Mouse (Mus musculus): ENCODE measurements around the gene Hmga2.
A peak's percentile ranks its signal among the peaks of the same experiment; 100 is the strongest.

Gene Hmga2

DNA sequence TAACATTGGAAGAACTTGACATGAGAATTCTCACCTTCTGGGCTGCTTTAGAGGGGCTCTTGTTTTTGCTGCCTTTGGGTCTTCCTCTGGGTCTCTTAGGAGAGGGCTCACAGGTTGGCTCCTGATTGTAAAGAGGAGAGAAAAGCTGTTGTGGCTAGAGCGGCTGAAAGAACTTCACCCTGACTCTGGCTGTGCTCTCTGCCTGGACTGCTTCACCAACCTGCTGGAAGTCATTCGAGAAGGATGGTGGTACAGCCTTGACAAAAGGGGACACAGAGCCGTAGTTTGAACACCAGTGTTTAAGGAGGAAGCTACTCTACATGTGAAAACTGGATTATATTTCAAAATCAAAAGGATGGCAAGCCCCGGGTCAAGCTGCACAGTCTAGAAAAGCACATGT lies 3.1 kb downstream of the Hmga2 start:
- DNase-seq (ENCODE audit: low read depth): no peak

DNA sequence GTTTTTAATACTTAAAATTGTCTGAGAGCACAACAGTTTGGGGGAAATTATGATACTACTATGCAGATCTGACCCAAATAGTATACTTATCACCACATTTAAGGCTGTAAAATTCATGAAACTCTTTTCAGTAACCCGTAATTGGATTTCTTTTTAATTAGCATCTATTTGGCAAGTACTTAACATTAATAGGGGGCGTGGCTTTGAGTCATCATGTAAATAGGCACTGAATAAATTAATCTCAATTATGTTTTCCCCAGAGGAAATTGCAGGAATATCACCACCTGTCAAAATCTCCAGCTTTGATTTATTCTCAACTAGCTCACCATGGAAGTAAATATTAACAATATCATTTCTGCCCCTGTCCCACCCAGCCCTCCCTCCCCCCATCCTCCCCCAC lies 3.7 kb downstream of the Hmga2 start:
- DNase-seq (ENCODE audit: low read depth): no peak

DNA sequence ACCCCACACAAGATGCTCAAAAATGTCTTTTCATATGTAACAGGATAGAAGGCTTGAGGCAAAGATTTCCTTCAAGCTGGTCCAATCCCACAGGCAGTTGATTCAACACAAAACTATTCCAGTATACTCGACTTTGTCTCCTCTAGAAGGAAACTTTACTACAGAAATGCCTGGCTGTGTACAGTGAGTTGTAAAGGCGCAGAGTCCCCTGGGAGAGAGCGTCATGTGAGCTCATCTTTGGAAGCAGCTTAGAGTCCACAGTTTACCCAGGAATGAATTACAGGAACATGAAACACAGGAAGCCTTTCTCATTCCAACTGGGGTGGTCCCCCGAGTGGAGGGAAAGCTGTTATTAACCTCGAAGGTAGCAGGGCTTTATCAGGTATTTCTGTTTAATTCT lies 11.1 kb downstream of the Hmga2 start:
- DNase-seq (ENCODE audit: low read depth): no peak

DNA sequence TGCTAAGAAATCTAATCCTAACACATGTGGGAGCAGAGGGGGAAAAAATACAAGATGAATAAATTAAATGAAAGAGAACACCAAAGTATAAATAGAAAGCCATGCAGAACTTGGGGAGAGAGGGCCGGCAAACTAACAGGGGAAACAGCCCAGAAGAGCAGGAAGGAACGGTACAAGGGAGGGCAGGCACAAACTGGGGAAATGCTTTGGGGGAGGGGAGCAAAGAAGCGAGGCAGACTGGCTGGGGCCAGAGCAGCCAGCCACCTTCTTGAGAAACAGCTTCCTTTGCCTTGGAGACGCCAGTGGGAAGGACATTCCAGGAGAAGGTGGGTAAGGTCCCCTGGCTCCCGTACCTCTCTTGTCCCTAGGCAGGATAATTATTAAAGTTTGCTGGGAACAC lies 14.5 kb downstream of the Hmga2 start:
- peak; percentile 60 for DNase-seq (ENCODE audit: low read depth)

DNA sequence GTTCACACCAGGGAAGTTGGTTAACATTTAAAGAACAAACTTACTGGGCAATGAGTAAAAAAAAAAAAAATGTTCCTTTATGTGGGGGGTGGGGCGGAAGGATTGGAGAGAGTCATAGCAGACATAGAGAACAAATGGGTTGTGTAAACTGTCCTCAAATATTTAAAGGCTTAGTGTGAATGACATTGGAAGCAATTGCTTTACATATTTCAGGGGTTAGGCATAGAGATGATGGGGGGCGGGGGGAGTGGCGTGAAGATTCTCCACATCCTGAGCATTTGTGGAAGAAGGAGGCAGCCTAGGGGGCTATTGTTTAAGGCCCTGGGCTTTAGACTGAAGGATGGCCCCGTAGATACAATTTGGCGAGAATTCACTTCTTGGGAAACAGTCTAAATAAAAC lies 15.0 kb downstream of the Hmga2 start:
- no peak for DNase-seq (ENCODE audit: low read depth)

DNA sequence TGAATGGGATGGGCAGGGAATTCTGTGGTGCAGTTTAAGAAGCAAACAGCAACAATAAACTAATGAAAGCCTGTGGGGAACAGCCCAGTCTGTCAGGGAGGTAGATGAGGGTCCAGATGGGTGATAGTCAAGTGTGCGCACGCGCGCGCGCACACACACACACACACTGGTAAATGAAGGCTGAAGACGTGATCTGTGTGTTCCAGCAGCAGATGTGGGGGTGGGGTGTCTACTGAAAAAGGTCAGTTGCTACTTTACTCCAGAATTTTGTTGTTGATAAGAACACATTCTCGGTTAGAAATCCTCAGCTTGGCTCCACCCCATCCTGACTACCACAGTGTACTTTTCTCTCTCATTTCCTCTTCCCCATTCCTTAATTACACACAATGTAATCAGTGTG lies 17.4 kb downstream of the Hmga2 start:
- peak; percentile 38 for DNase-seq (ENCODE audit: low read depth)

DNA sequence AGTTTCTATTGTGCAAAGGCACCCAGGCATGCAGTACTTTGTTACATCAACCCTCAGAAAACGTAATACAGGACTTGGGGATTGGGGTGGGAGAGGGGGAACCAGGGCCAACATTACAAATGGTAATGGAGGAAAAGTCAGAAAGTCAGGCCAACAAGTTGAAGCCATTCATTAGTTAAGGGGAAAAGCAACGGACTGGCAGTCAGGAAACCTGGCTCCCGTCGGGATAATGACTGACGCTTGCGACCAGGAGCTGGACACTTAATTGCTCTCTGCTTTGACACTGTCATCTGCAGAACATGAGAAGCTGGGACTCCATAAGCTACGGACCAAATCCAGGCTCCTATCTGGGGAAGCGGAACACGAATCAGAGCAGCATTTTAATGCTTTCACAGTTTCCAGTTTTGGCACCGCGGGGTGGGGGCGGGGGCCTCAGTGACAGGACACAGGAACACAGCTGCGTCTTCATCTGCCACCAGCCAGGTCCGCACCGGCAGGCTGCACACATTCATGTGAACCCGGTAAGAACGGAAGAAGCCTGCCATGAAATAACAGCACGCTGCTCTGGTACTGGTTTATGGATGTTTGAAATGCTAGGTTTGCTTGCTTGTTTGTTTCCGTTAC lies 26.5 kb downstream of the Hmga2 start:
- no peak for DNase-seq (ENCODE audit: low read depth)

DNA sequence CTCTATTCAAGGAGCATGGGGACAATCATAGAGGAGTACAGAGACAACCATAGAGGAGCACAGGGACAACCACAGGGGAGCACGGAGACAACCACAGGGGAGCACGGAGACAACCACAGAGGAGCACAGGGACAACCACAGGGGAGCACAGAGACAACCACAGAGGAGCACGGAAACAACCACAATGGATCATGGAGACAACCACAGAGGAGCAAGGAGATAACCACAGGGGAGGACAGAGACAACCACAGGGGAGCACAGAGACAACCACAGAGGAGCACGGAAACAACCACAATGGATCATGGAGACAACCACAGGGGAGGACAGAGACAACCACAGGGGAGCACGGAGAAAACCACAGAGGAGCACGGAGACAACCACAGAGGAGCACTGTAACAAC lies 29.5 kb downstream of the Hmga2 start:
- peak; percentile 83 for DNase-seq (ENCODE audit: low read depth)

DNA sequence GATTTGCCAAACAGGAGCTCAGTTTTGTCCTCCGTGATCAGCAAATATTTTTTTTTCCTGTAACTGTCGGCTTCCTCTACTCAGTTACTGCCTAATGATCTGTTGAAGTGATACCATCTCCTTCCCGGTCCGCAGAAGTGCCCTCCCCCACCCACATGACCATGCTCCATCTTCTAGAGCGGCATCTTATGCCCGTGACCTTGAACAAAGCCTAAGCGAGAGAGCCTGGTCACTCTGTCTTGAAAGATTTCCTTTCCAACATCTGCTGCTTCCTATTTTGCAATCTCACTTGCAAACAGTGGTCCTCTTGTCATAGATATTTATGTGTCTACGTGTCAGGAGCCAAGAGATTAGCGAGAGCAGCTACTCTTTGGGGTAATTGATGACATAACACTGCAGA lies 30.1 kb downstream of the Hmga2 start:
- DNase-seq (ENCODE audit: low read depth): peak; percentile 98

DNA sequence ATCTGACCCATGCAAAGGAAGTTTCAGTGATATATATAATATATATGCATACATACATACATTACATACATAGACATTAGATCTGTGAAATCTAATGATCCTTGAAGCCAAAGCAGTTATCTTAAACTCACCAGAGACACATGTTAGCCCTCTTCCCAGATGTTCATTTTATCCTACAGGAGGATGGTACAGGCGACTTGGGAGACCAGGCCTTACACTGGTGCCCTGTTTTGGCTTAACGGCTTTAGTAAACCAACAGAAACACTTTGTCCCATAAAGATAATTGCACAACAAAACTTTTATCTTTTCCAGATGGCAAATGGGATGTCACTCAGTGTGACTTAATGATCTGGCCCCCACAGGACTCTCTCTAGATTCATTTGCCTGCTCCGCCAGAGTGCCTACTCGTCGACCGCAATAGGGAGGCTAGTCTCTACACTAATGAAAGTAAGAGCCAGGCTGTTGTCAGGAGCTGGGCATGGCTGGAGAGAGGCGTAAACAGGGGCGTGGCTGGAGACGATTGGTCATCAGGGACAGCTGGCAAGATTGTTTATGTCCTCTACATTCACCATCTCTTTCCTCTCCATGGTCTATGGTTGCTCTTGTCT lies 31.7 kb downstream of the Hmga2 start:
- no peak for DNase-seq (ENCODE audit: low read depth)

DNA sequence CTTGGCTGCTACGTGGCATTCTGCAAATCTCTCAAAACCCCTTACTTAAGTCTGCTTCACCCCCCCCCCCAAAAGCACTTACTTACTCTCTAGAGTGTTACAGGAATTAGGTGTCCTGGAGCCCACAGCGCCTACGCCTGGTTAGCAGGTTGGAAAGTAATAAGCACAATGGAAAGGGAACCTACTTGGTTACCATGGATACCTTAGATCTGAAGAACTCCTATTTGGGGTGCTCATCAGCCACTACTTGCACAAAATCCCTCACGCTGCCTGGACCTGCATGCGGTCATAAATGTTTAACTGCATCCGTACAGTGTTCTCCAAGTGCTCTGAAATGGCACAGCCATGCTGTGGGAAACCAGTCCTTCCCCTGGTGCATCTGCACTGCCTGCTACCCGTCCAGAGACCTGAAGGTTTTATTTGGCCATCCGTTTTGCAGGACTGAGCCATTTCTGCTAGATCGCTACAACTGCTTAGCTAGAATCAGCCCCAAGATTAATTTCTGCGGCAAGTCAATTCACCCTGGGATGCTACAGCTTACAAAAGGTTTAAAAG lies 32.4 kb downstream of the Hmga2 start:
- no peak for DNase-seq (ENCODE audit: low read depth)

DNA sequence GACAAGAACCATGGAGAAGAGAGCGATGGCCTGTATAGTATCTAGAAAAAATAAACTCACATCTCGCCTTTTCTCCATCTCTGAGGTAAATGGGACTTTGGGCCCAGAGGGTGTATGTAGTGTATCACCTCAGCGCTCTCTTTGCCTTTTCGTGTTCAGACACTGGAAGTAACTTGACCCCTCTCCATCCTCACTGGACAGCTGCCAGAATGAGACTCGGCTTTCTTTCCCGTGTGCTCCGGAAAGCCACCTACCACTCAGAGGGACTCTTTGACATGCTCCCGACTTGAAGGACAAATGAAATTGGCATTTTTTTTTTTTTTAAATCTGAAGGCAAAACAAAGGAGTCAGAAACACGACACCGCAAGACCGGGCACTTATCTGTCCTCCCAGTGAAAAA lies 35.0 kb downstream of the Hmga2 start:
- DNase-seq (ENCODE audit: low read depth): no peak

DNA sequence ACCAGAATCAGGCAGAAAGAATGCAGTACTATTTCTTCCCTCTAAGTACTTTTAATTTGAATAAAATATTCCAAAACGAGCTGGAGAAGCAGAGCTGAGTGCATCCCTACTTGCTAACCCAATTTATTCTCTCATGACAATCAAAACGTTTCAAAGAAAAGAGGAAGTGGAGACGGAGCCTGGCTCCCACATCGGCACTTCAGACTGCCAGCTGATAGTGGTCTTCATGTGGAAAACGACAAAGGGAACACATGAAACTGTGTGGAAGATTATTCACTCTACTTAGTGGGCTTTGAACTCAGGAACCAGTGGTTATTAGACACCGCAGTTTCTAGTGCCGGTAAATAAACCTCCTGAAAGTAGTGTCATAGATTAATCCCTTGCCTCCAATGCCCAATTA lies 41.8 kb downstream of the Hmga2 start:
- peak; percentile 50 for DNase-seq (ENCODE audit: low read depth)

DNA sequence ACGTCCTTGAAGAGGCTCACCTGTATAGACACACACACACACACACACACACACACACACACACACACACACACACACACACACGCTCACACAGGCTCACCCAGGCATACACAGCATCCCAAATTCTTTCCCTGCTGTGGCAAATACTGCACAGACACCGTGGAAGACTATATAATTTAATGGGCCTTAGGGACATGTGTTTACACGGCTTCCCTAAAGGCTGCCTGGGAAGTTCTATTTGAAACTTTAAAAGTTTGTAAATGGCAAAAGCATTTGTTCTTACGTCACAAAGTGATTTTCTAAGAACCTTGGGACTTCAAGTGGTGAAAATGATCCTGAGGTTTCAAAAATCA lies 42.8 kb downstream of the Hmga2 start:
- no peak for DNase-seq (ENCODE audit: low read depth)

DNA sequence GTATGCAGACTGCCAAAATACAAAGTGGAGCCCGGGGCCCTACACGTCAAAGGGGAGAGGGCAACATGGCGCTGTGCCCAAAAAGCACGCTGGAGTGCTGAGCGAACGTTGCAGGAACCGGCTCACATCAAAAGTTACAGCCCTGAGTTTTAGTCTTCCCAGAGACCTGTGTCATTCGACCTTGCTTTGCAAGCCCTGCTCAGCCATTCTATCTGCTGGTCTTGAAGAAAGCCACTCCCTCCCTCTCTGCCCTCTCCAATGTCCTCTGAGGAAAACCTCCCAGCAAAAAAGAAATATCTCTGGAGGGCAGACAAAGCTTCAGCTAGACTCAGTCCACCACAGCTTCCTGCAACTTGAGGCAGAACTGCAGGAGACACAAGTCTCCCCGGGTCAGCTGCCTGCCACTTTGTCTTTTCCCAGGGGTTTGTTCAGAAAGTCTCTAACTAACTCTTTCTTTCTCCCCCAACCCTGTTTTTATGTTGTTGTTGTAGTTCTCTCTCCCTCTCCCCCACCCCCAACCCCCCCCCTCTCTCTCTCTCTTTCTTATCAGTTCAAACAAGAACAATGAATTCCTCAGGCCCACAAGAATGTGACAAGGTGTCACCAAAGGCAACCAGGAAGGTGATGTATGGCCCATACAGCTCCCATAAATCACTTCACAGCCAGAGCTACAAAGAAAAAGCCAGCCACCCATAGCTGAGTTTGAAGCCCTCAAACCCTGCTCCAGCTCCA lies 43.4 kb downstream of the Hmga2 start:
- peak; percentile 82 for DNase-seq (ENCODE audit: low read depth)

DNA sequence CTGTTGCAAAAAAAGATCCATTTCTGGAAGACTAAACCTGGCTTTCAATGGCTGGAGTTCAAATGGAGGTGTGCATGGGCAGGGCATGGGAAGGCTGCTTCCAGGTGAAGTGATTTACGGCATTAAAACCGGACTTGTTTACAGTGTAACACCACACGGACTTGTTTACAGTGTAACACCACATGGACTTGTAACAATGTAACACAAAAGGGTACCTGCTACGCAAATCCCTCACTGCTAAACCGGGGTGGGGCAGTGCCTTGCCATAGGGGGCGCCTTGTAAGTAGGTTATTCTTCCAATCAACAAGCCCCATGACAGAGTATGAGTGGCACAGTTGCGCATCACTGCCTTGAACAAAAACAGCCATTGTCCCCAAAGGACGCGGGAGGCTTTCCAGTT lies 44.2 kb downstream of the Hmga2 start:
- no peak for DNase-seq (ENCODE audit: low read depth)

DNA sequence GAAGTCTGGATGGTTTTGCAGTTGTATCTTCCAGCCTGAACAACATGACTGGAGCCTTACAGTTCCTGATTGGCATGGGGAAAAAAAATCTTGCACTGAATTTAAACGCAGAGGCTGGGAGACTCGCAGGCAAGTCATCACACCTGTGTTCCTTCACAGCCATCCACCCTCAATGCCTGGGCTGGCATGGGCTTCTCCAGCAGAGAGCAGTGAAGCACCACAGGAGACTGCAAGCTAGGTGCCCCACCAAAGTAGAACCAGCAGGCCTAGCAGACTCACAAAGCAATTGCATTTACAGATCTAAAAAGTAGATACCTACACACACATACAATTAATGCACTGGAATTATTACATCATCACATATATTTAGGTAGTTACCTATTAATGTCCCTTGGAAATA lies 44.8 kb downstream of the Hmga2 start:
- peak; percentile 32 for DNase-seq (ENCODE audit: low read depth)

DNA sequence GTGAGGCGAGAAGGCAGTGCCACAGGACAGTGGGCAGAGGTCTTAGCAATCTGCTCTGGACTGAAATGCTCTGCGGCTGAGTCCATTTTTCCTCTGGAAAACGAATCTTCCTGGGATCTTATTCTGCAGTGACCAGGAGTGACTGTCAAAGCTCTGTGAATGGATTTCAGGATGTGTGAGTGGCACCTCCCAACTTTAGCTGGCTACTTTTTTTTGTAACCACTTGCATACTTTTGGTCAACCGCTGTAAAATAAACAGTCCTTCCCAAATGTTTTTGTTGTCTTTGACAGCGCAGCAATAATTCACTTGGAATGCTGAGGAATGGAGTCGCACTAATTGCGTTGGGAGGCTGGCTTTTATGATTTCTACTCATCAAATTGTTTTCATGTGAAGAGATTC lies 45.8 kb downstream of the Hmga2 start:
- no peak for DNase-seq (ENCODE audit: low read depth)

DNA sequence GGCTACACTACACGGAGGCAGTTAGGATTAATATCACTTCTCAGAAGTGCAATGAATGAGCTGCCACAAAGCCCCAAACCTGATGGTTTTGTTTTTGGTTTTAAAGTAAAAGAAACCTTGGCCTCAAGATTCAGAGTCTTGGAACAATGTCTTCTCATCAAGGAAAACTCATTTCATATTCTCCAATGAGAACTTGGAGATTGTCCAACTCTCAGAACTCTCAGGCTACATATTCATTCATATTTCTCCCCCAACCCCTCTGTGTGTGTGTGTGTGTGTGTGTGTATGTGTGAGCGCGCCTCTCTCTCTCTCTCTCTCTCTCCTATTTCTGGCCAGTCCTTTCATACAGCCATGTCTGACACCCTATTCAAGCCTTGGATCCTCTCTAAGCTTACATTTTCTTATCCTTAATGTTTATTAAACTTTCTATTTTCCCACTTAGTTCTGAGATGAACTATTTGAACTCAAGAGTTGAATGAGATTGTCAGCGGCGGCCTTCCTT lies 46.5 kb downstream of the Hmga2 start:
- DNase-seq (ENCODE audit: low read depth): no peak

DNA sequence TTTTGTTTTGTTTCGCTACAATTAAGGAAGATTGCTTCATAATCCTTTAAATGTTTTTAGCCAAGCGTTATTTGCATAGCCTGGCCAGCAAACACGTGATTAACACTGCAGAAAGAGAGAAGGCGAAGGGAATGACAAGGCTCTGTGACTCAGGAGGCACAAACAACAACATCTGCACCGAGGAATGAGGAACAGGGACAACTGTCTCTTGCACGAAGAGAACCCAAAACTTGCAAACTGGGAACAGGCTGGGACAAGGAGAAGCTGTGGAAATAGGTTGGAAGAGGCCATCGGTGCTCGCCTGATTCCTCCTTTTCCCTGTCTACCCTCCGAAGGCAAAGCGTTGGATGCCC lies 47.1 kb downstream of the Hmga2 start:
- no peak for DNase-seq (ENCODE audit: low read depth)

DNA sequence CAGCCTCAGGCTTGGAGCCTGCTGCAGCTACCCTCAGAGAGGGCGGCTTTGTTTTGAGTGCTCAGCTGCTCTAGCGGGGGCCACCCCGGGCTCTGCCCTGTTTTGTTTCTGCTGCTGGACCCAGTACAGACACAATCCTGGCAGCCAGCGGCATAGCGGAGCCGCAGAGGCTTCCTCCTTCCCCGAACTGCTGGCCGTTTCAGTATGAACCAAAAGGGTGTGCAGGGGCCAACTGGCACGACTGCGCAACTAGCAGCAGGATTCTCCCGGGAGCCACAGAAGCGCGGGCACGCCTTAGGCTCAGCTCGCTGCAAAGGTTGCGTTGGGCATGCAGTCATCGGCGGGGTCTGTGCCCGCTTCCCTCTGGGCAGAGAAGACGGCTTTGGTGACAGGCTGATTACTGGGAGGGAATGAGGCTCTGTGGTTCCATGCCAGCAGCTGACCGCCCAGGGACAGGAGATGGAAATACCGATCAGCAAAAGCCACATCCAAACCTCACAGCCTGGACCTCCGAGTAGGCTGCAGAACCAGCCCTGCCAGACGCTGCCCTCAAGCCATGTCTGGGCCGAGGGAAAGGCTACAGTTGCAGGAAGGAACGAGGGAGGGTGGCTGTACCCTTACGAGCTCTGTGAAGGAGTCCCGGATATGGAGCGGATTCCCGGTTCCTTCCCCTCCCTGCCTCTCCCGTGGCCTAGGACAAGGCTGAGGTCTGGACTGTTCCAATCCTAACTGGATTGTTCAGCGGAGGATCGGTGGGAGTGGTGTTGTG lies 47.7 kb downstream of the Hmga2 start:
- DNase-seq (ENCODE audit: low read depth): no peak

DNA sequence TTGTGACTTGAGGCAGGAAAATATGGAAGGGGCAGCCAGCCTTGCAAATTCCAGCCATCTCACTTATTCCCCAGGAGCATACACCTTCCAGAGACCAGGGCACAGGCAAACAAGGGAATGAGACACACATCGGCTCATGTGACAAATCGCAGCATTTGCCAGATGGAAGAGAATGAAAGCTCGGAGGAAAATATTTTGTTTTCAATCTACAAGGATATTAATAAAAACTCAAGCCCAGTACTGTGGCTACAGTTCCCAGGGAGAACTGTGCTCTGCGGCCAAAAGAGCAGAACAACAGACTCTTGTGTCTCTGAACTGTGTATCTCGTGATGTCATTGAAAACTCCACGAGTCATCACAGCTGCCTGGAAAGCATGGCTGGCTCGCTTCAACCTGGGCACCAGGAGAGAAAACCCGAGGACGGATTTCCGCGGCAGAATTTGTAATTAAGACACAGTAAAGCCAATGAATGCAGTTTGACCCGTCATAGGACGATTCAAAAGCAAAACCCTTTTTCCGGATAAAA lies 50.1 kb downstream of the Hmga2 start:
- DNase-seq (ENCODE audit: low read depth): no peak

Data from 416B (cell line).